Mouse (Mus musculus) fibroblast of lung, adult 2 months (primary cell): ENCODE results near the gene Slc25a17.

Experiments used
- DNase-seq: peaks from one replicate; pipeline ENCODE4 v3.0.0-alpha.2; 2011; ENCODE audit warnings: low read depth

The Slc25a17 gene

GRCm38 (mm10) chr15:81355146-81355761 lies 5.4 kb downstream of the Slc25a17 start:
- no peak for DNase-seq

- no peak for DNase-seq
Observed at GRCm38 (mm10) chr15:81352638-81353037, 8.0 kb downstream of the Slc25a17 start.

GRCm38 (mm10) chr15:81350401-81350800 lies 10.2 kb downstream of the Slc25a17 start:
- DNase-seq = no peak

GRCm38 (mm10) chr15:81348366-81348765 lies 12.2 kb downstream of the Slc25a17 start:
- no peak for DNase-seq

- no peak for DNase-seq
Observed at GRCm38 (mm10) chr15:81347466-81347865, 13.1 kb downstream of the Slc25a17 start.

GRCm38 (mm10) chr15:81341426-81341825 lies 19.2 kb downstream of the Slc25a17 start:
- peak; percentile 63 for DNase-seq

- DNase-seq = no peak
Observed at GRCm38 (mm10) chr15:81339158-81339557, 21.5 kb downstream of the Slc25a17 start.

GRCm38 (mm10) chr15:81336466-81336865 lies 24.1 kb downstream of the Slc25a17 start:
- no peak for DNase-seq

GRCm38 (mm10) chr15:81332517-81332916 lies 28.1 kb downstream of the Slc25a17 start:
- no peak for DNase-seq

- DNase-seq = no peak
Observed at GRCm38 (mm10) chr15:81330816-81331433, 29.7 kb downstream of the Slc25a17 start.

GRCm38 (mm10) chr15:81329721-81330369 lies 30.8 kb downstream of the Slc25a17 start:
- DNase-seq = no peak

- no peak for DNase-seq
Observed at GRCm38 (mm10) chr15:81327501-81327900, 33.1 kb downstream of the Slc25a17 start.

- DNase-seq = no peak
Observed at GRCm38 (mm10) chr15:81324979-81325378, 35.6 kb downstream of the Slc25a17 start.

GRCm38 (mm10) chr15:81320137-81320536 lies 40.5 kb downstream of the Slc25a17 start:
- no peak for DNase-seq

- no peak for DNase-seq
Observed at GRCm38 (mm10) chr15:81319462-81319861, 41.1 kb downstream of the Slc25a17 start.

GRCm38 (mm10) chr15:81313928-81314327 lies 46.7 kb downstream of the Slc25a17 start:
- DNase-seq = no peak

- DNase-seq = peak; percentile 78
Observed at GRCm38 (mm10) chr15:81311026-81311425, 49.6 kb downstream of the Slc25a17 start.

GRCm38 (mm10) chr15:81310353-81310752 lies 50.3 kb downstream of the Slc25a17 start:
- DNase-seq = no peak

- no peak for DNase-seq
Observed at GRCm38 (mm10) chr15:81308038-81308437, 52.6 kb downstream of the Slc25a17 start.

- no peak for DNase-seq
Observed at GRCm38 (mm10) chr15:81306501-81306900, 54.1 kb downstream of the Slc25a17 start.

- DNase-seq = no peak
Observed at GRCm38 (mm10) chr15:81305035-81305434, 55.6 kb downstream of the Slc25a17 start.

GRCm38 (mm10) chr15:81304006-81304405 lies 56.6 kb downstream of the Slc25a17 start:
- no peak for DNase-seq

- no peak for DNase-seq
Observed at GRCm38 (mm10) chr15:81302151-81302808, 58.3 kb downstream of the Slc25a17 start.
